Mouse (Mus musculus) kidney, embryonic 16.5 days (tissue): Measurements from ENCODE around the gene Lrrc61. TPM values are rescaled to one million over a fixed set of nuclear protein-coding genes. Genes with fewer than 3 reads are reported as not detected.

Source experiments
- polyA plus RNA-seq: library from polyadenylated mRNA; unstranded; fragments of >200 nt; fragmentation: Nextera tagmentation; extraction: Ambion mirVana; gene quantifications from 2 replicates; pipeline ENCODE4 v1.2.1, GENCODE M21; 2015

Lrrc61 gene
- polyA plus RNA-seq, 1 experiment from 2014 or later, result 14.5 TPM

Other genes with a start within 250 kb of the Lrrc61 start
- 22.7 and 26.4 TPM in 2 replicates for gene Krba1, start 159.2 kb upstream of the Lrrc61 start, polyA plus RNA-seq
- 32.0 and 33.9 TPM in 2 replicates for gene Zfp467, start 109.0 kb upstream of the Lrrc61 start, polyA plus RNA-seq
- 0.36 and 0.97 TPM in 2 replicates for gene Sspo, start 106.6 kb upstream of the Lrrc61 start, polyA plus RNA-seq
- gene Atp6v0e2, start 17.2 kb upstream of the Lrrc61 start, polyA plus RNA-seq, result 32.7 and 33.8 TPM in 2 replicates
- gene Rarres2, start 18.0 kb downstream of the Lrrc61 start, polyA plus RNA-seq, result 64.5 and 76.1 TPM in 2 replicates
- gene Gm45021, start 34.8 kb downstream of the Lrrc61 start, polyA plus RNA-seq, result not detected in 2 replicates
- 52.9 and 59.3 TPM in 2 replicates for gene Repin1, start 39.1 kb downstream of the Lrrc61 start, polyA plus RNA-seq
- gene Gm44965, start 39.1 kb downstream of the Lrrc61 start, polyA plus RNA-seq, result 0.69 TPM in 1 of 2 replicates, not detected in the other
- 7.5 and 9.3 TPM in 2 replicates for gene Zfp775, start 47.3 kb downstream of the Lrrc61 start, polyA plus RNA-seq
- gene AI854703, start 72.0 kb downstream of the Lrrc61 start, polyA plus RNA-seq, result 4.3 and 5.4 TPM in 2 replicates
- gene Gimap8, start 92.4 kb downstream of the Lrrc61 start, polyA plus RNA-seq, result 3.5 TPM in 2 replicates
- 12.7 and 14.8 TPM in 2 replicates for gene Gimap9, start 121.3 kb downstream of the Lrrc61 start, polyA plus RNA-seq
- 84.6 and 86.0 TPM in 2 replicates for gene Gimap4, start 129.8 kb downstream of the Lrrc61 start, polyA plus RNA-seq
- gene Gimap6, start 153.4 kb downstream of the Lrrc61 start, polyA plus RNA-seq, result 59.4 and 67.3 TPM in 2 replicates
- 1.4 and 2.4 TPM in 2 replicates for gene Gm28053, start 163.8 kb downstream of the Lrrc61 start, polyA plus RNA-seq
- gene Gimap7, start 163.8 kb downstream of the Lrrc61 start, polyA plus RNA-seq, result not detected in 2 replicates
- gene Gimap1, start 184.3 kb downstream of the Lrrc61 start, polyA plus RNA-seq, result 39.5 and 43.2 TPM in 2 replicates
- 18.0 and 19.9 TPM in 2 replicates for gene Gimap5, start 191.4 kb downstream of the Lrrc61 start, polyA plus RNA-seq
- 0.19 TPM in 1 of 2 replicates, not detected in the other for gene Gimap3, start 216.1 kb downstream of the Lrrc61 start, polyA plus RNA-seq